Mouse (Mus musculus) liver, adult 10 weeks (tissue): Measurements from ENCODE around the gene Ddit4. TPM values are rescaled to one million over a fixed set of nuclear protein-coding genes. Genes with fewer than 3 reads are reported as not detected.

Source experiments
- polyA plus RNA-seq: library from polyadenylated mRNA; stranded (reverse); fragments of 350-450 nt; fragmentation: Illumina TruSeq; extraction: RNeasy Lipid Tissue Mini Kit (QIAGEN cat#74804); gene quantifications from one replicate; pipeline ENCODE4 v1.2.3, GENCODE M21; 2014; ENCODE audit warnings: low read depth, low replicate concordance

Gene Ddit4
- 2.8 TPM for polyA plus RNA-seq

DNA sequence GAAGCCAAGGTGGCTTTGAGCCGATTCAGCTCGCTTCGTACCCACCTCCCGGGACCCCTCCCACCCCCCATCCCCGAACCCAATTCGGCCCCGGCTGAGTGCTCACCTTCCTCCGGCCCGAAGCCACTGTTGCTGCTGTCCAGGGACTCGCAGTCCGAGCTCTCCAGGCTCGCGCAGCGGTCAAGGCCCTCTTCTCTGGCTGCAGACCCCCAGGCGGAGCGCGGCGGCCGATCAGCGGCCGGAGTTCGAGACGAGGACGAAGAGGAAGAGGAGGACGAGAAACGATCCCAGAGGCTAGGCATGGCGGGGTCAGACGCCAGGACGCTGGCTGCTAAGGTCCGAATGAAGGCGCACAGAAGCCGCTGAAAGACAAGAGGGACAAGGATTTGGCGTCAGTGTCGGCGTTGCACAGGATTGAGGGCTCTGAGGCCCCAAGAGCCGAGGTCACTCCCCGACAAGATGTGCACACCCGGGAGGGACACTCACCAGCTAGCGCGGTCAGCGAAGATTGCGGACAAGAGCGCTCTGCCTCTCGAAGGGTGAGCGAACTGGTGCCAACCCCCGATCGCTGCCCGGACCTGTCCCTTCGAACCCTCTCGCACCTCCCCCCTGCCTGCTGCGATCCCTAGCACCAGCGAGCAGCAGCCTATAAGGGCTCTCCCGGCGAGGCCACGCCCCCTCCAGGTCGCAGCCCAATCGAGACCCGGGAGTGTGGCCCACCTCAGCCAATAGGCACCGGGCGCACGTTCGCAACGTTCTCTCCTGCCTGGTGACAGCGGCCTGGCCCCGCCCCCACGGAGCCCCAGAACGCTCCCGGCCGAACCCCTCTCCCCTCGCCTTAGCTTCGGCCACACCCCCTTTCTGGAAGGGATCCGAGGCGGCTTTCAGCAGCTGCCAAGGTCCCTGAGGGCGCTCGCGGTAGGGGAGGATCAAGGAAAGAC is at the start of gene Ddit4:
Gene Ddit4, minus strand, starts transcription at position 624 of the 941 bp plus-strand sequence.

Other genes starting within 250 kb of the Ddit4 start
- gene Micu1, start 249.4 kb downstream of the Ddit4 start, polyA plus RNA-seq, result 16.1 TPM
- 8.3 TPM for gene Dnajb12, start 72.3 kb downstream of the Ddit4 start, polyA plus RNA-seq
- gene Ascc1, start 51.0 kb upstream of the Ddit4 start, polyA plus RNA-seq, result 6.9 TPM
- 20.3 TPM for gene Anapc16, start 51.3 kb upstream of the Ddit4 start, polyA plus RNA-seq
- 0.19 TPM for gene Spock2, start 154.4 kb upstream of the Ddit4 start, polyA plus RNA-seq